Mouse (Mus musculus) MEL (cell line): ENCODE results near the gene Slc1a3. TPM values are rescaled to one million over a fixed set of nuclear protein-coding genes. Genes with fewer than 3 reads are reported as not detected.

Experiments used
- DNase-seq: peaks from one replicate; pipeline ENCODE4 v3.0.0; 2011; ENCODE audit warnings: low read depth, low spot score
- H3K27ac ChIP-seq: 2 replicates; pipeline ENCODE4 v1.5.1; 2012; ENCODE audit warnings: low read depth, mild to moderate bottlenecking, control low read depth, low read length, moderate library complexity; ENCODE audit not compliant: control insufficient read depth
- H3K27me3 ChIP-seq, 2 experiments: fragments of 150-350 bp in 1 of 2; sonication (generic) in 1 of 2; 2 replicates each; pipeline ENCODE4 v1.6.1; 2012; ENCODE audit warnings: low read length in 2 of 2, mild to moderate bottlenecking in 2 of 2, improper control_type of control experiment in 1 of 2, moderate library complexity in 1 of 2; ENCODE audit not compliant: insufficient read depth in 2 of 2, control insufficient read depth in 1 of 2
- H3K36me3 ChIP-seq, 2 experiments: 2 replicates each; pipeline ENCODE4 v1.6.1; 2012 to 2014; ENCODE audit warnings: low read length in 2 of 2, improper control_type of control experiment in 1 of 2, inconsistent platforms in 1 of 2, mild to moderate bottlenecking in 1 of 2; ENCODE audit not compliant: insufficient read depth in 2 of 2, control insufficient read depth in 1 of 2
- H3K4me1 ChIP-seq, 2 experiments: fragments of 150-350 bp in 1 of 2; sonication (generic) in 1 of 2; 2 replicates each; pipeline ENCODE4 v1.6.1; 2012; ENCODE audit warnings: low read length in 2 of 2, improper control_type of control experiment in 1 of 2, mild to moderate bottlenecking in 1 of 2; ENCODE audit not compliant: insufficient read depth in 2 of 2, control insufficient read depth in 1 of 2
- H3K4me3 ChIP-seq, 2 experiments: fragments of 150-350 bp in 1 of 2; sonication (generic) in 1 of 2; 2 replicates each; pipeline ENCODE4 v1.5.1; 2012; ENCODE audit warnings: low read depth in 2 of 2, low read length in 2 of 2, mild to moderate bottlenecking in 2 of 2, moderate library complexity in 2 of 2, control low read depth in 1 of 2, improper control_type of control experiment in 1 of 2; ENCODE audit not compliant: control insufficient read depth in 1 of 2, insufficient read depth in 1 of 2
- H3K79me2 ChIP-seq: 2 replicates; pipeline ENCODE4 v1.6.1; 2012; ENCODE audit warnings: mild to moderate bottlenecking, low read length, moderate library complexity; ENCODE audit not compliant: control insufficient read depth, poor library complexity, insufficient read depth
- H3K9ac ChIP-seq: 2 replicates; pipeline ENCODE4 v1.6.1; 2012; ENCODE audit warnings: low read depth, mild to moderate bottlenecking, control low read depth, low read length, moderate library complexity; ENCODE audit not compliant: control insufficient read depth, poor library complexity, severe bottlenecking
- H3K9me3 ChIP-seq: fragments of 150-350 bp; sonication (generic); replicated peaks from 2 replicates; pipeline ENCODE4 v1.6.1; 2012; ENCODE audit warnings: mild to moderate bottlenecking, low read length, improper control_type of control experiment, moderate library complexity; ENCODE audit not compliant: insufficient read depth
- BHLHE40 ChIP-seq: IDR thresholded peaks from 2 replicates; pipeline ENCODE4 v1.6.1; 2012; ENCODE audit warnings: low read depth, mild to moderate bottlenecking, inconsistent platforms, low read length, improper control_type of control experiment, borderline replicate concordance
- CHD1 ChIP-seq: IDR thresholded peaks from 2 replicates; pipeline ENCODE4 v1.6.1; 2012; ENCODE audit warnings: low read depth, mild to moderate bottlenecking, inconsistent platforms, low read length, improper control_type of control experiment
- CTCF ChIP-seq, 3 experiments: IDR thresholded peaks in 2 of 3; conservative IDR thresholded peaks in 1 of 3; 2 replicates each; pipeline ENCODE4 v1.5.1; 2011 to 2012; ENCODE audit warnings: low read length in 3 of 3, low read depth in 2 of 3, mild to moderate bottlenecking in 2 of 3, improper control_type of control experiment in 1 of 3, inconsistent platforms in 1 of 3, mixed read lengths in 1 of 3, moderate library complexity in 1 of 3; ENCODE audit not compliant: control insufficient read depth in 1 of 3, insufficient read depth in 1 of 3, poor library complexity in 1 of 3, severe bottlenecking in 1 of 3
- ELF1 ChIP-seq: IDR thresholded peaks from 2 replicates; pipeline ENCODE4 v1.6.1; 2014; ENCODE audit warnings: low read depth, mild to moderate bottlenecking, inconsistent platforms, low read length, improper control_type of control experiment, moderate library complexity
- EP300 ChIP-seq, 2 experiments: IDR thresholded peaks; 2 replicates each; pipeline ENCODE4 v1.6.1; 2011; ENCODE audit warnings: improper control_type of control experiment in 2 of 2, low read length in 2 of 2, low read depth in 1 of 2, mild to moderate bottlenecking in 1 of 2
- GABPA ChIP-seq: IDR thresholded peaks from 2 replicates; pipeline ENCODE4 v1.6.1; 2012; ENCODE audit warnings: low read depth, mild to moderate bottlenecking, inconsistent platforms, low read length, improper control_type of control experiment, moderate library complexity
- HCFC1 ChIP-seq: IDR thresholded peaks from 2 replicates; pipeline ENCODE4 v1.6.1; 2012; ENCODE audit warnings: low read depth, mild to moderate bottlenecking, inconsistent platforms, low read length, improper control_type of control experiment, moderate library complexity
- JUND ChIP-seq: IDR thresholded peaks from 2 replicates; pipeline ENCODE4 v1.6.1; 2011; ENCODE audit warnings: low read depth, mild to moderate bottlenecking, improper control_type of control experiment, low read length
- MAZ ChIP-seq: IDR thresholded peaks from 2 replicates; pipeline ENCODE4 v1.6.1; 2012; ENCODE audit warnings: low read depth, mild to moderate bottlenecking, inconsistent platforms, low read length, improper control_type of control experiment
- MEF2A ChIP-seq: IDR thresholded peaks from 2 replicates; pipeline ENCODE4 v1.6.1; 2014; ENCODE audit warnings: low read depth, mild to moderate bottlenecking, inconsistent platforms, low read length, improper control_type of control experiment; ENCODE audit not compliant: poor library complexity, insufficient replicate concordance, severe bottlenecking; ENCODE audit errors: extremely low read depth
- MYC ChIP-seq: IDR thresholded peaks from 2 replicates; pipeline ENCODE4 v1.6.1; 2011; ENCODE audit warnings: low read depth, mild to moderate bottlenecking, low read length, improper control_type of control experiment, moderate library complexity
- POLR2A ChIP-seq, 2 experiments: IDR thresholded peaks; 2 replicates each; pipeline ENCODE4 v1.6.1; 2011 to 2012; ENCODE audit warnings: low read length in 2 of 2, mild to moderate bottlenecking in 2 of 2, control low read depth in 1 of 2, improper control_type of control experiment in 1 of 2, low read depth in 1 of 2, moderate library complexity in 1 of 2; ENCODE audit not compliant: control insufficient read depth in 1 of 2, insufficient read depth in 1 of 2, poor library complexity in 1 of 2
- UBTF ChIP-seq: IDR thresholded peaks from 2 replicates; pipeline ENCODE4 v1.6.1; 2012; ENCODE audit warnings: low read depth, mild to moderate bottlenecking, inconsistent platforms, low read length, improper control_type of control experiment, moderate library complexity, borderline replicate concordance; ENCODE audit not compliant: insufficient read depth
- USF1 ChIP-seq: IDR thresholded peaks from 2 replicates; pipeline ENCODE4 v1.6.1; 2014; ENCODE audit warnings: low read depth, mild to moderate bottlenecking, inconsistent platforms, low read length, improper control_type of control experiment, moderate library complexity
- USF2 ChIP-seq, 2 experiments: IDR thresholded peaks; 2 replicates each; pipeline ENCODE4 v1.6.1; 2011 to 2012; ENCODE audit warnings: improper control_type of control experiment in 2 of 2, low read length in 2 of 2, borderline replicate concordance in 1 of 2, inconsistent platforms in 1 of 2, low read depth in 1 of 2, mild to moderate bottlenecking in 1 of 2; ENCODE audit not compliant: insufficient read depth in 1 of 2
- ZC3H11A ChIP-seq: IDR thresholded peaks from 2 replicates; pipeline ENCODE4 v1.6.1; 2012; ENCODE audit warnings: low read depth, mild to moderate bottlenecking, inconsistent platforms, low read length, improper control_type of control experiment
- ZKSCAN1 ChIP-seq: IDR thresholded peaks from 2 replicates; pipeline ENCODE4 v1.6.1; 2012; ENCODE audit warnings: low read depth, mild to moderate bottlenecking, inconsistent platforms, low read length, improper control_type of control experiment, moderate library complexity
- ZMIZ1 ChIP-seq: IDR thresholded peaks from 2 replicates; pipeline ENCODE4 v1.6.1; 2012; ENCODE audit warnings: low read depth, mild to moderate bottlenecking, inconsistent platforms, low read length, improper control_type of control experiment, moderate library complexity
- ZNF384 ChIP-seq: IDR thresholded peaks from 2 replicates; pipeline ENCODE4 v1.6.1; 2012; ENCODE audit warnings: low read depth, mild to moderate bottlenecking, inconsistent platforms, low read length, improper control_type of control experiment
- polyA plus RNA-seq, 2 experiments: library from polyadenylated mRNA; stranded (reverse) in 1 of 2; unstranded in 1 of 2; fragments of >175 nt in 1 of 2; fragments of >200 nt in 1 of 2; gene quantifications; 2 replicates each; pipeline versions ENCODE4 v1.2.1 to v1.2.4; 2012; ENCODE audit warnings: low replicate concordance in 2 of 2, low read depth in 1 of 2; ENCODE audit not compliant: insufficient read length in 2 of 2, insufficient read depth in 1 of 2, missing spikeins in 1 of 2
- total RNA-seq: library from RNA; depleted of rRNA; stranded (reverse); fragments of 300-350 nt; gene quantifications from 2 replicates; pipeline ENCODE4 v1.2.3, GENCODE M21; 2012

Slc1a3 gene
- total and polyA plus RNA-seq, 3 experiments, result not detected

- no peak for DNase-seq
- Histone ChIP-seq H3K27me3 (peaks cover 0 to 2% of the 10 kb centered on the region in 2 experiments; a peak in 2 of 4 replicates), H3K27ac (no peak overlapping the region), H3K9me3 (no peaks in the 10 kb centered on the region), H3K9ac (no peak overlapping the region), H3K36me3 (peaks cover 0 to 12% of the 10 kb centered on the region in 2 experiments; a peak in 2 of 4 replicates), H3K4me1 (peaks cover 0 to 12% of the 10 kb centered on the region in 2 experiments; a peak in 3 of 4 replicates), H3K4me3 (no peak overlapping the region), H3K79me2 (no peaks in the 10 kb centered on the region)
- TF ChIP-seq JUND, result no peak
- TF ChIP-seq USF1, result no peak
- TF ChIP-seq POLR2A (IDR thresholded peaks at IDR 0.05; ENCODE audit: control insufficient read depth in 1 of 2, insufficient read depth in 1 of 2, low read depth in 1 of 2, low read length in 2 of 2, poor library complexity in 1 of 2), result no peak
- TF ChIP-seq CHD1, result no peak
- TF ChIP-seq GABPA, result no peak
- no peak for TF ChIP-seq CTCF (IDR thresholded peaks at IDR 0.05 in 2 of 3, conservative IDR thresholded peaks at IDR 0.05 in 1 of 3; ENCODE audit: control insufficient read depth in 1 of 3, insufficient read depth in 1 of 3, low read depth in 2 of 3, low read length in 3 of 3, poor library complexity in 1 of 3, severe bottlenecking in 1 of 3)
- TF ChIP-seq EP300 (IDR thresholded peaks at IDR 0.05; ENCODE audit: low read depth in 1 of 2, low read length in 2 of 2), result no peak
- TF ChIP-seq MYC, result no peak
- TF ChIP-seq UBTF, result no peak
- no peak for TF ChIP-seq ELF1
- no peak for TF ChIP-seq MAZ
- no peak for TF ChIP-seq MEF2A
- TF ChIP-seq ZKSCAN1, result no peak
- TF ChIP-seq ZMIZ1, result no peak
- no peak for TF ChIP-seq BHLHE40
- TF ChIP-seq ZC3H11A, result no peak
- no peak for TF ChIP-seq USF2 (IDR thresholded peaks at IDR 0.05; ENCODE audit: borderline replicate concordance in 1 of 2, insufficient read depth in 1 of 2, low read depth in 1 of 2, low read length in 2 of 2)
Observed at GRCm38 (mm10) chr15:8665675-8666350, 44.8 kb downstream of the Slc1a3 start.

DNA sequence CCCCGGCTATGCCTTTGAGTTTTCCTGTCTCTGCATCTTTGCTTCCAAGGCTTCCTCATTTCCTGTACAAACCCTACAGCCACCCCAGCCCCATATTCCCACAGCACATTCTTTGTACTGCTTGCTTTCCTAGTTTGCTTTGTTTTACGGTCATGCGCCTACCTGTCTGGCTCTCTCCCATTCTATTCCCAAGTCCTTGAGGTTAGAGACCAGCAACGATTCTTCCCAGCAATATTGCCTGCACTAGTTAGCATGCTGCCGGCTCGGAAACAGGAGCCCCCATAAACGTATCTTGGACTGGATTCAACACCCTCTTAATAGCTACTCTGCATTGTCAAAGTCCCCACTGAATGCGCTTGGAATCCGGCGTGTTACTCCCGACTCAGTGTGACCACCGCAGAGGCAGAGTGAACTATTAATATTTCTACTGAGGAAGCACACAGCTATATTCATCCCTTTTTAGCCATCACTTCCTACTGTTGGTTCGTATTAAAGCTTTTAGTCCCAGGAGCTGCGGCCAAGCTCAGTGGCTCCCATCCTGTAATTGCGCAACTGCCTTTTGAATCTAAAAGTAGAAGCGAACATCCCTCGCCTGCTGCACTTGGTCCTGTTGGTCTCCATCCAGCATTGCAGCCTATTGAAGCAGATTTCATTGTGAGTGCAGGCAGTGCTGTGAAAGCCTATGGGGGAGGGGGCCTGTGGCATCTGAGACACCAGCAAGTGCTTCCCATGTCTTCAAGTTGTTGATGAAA lies 47.0 kb downstream of the Slc1a3 start:
- Histone ChIP-seq H3K9me3 (no peaks in the 10 kb centered on the region), H3K4me1 (peaks cover 0 to 13% of the 10 kb centered on the region in 2 experiments; a peak in 3 of 4 replicates), H3K27me3 (no peaks in the 10 kb centered on the region)
- TF ChIP-seq ZC3H11A (no peak), ZNF384 (no peak), BHLHE40 (no peak), CHD1 (no peak), HCFC1 (no peak)
- TF ChIP-seq, all 39 proteins: peak for 0
- Histone ChIP-seq H3K36me3 (peaks cover 0 to 12% of the 10 kb centered on the region in 2 experiments; a peak in 2 of 4 replicates), H3K79me2 (no peaks in the 10 kb centered on the region), H3K4me3 (no peak overlapping the region), H3K9ac (no peak overlapping the region), H3K27ac (no peak overlapping the region)
- no peak for DNase-seq
